In genomic region chr7:141265411-141265738, GRCm38 (mm10) we compare ENCODE assay signal across 8 mouse cellular contexts. TPM values are rescaled to one million over a fixed set of nuclear protein-coding genes. Genes with fewer than 3 reads are reported as not detected.
A peak's percentile ranks its signal among the peaks of the same experiment; 100 is the strongest.
DNase-seq lines count a peak whose midpoint lies in the region; ATAC-seq lines count a peak whose summit lies in the region.

No protein-coding gene starts in this region.

- no peak for ATAC-seq in heart, embryonic 11.5 days (replicated peaks; ENCODE audit: insufficient number of reproducible peaks, low FRiP score, low TSS enrichment)
- 0 out of 2 replicates have a peak, but pooled peaks have one; percentile 11 for ATAC-seq in liver, embryonic 11.5 days (replicated peaks; ENCODE audit: low FRiP score)

- H3K4me2 ChIP-seq in heart, embryonic 11.5 days = peak overlapping the region; percentile 94
- peak overlapping the region; percentile 73 for H3K4me2 ChIP-seq in liver, embryonic 11.5 days

- peaks cover 30% of the 10 kb centered on the region for H3K36me3 ChIP-seq in heart, embryonic 11.5 days (ENCODE audit: control insufficient read depth, insufficient read depth, low read length)
- H3K36me3 ChIP-seq in liver, embryonic 11.5 days (ENCODE audit: control insufficient read depth, insufficient read depth, low read length) = peaks cover 34% of the 10 kb centered on the region

- peaks cover 11% of the 10 kb centered on the region; the same call in 1 of the 2 replicates for H3K4me1 ChIP-seq in heart, embryonic 11.5 days (ENCODE audit: control insufficient read depth, insufficient read depth, low read length)
- H3K4me1 ChIP-seq in liver, embryonic 11.5 days (replicated peaks; ENCODE audit: control insufficient read depth, insufficient read depth, low read length) = peaks cover 16% of the 10 kb centered on the region

- peak overlapping the region; percentile 54; the same call in 1 of the 2 replicates for H3K4me3 ChIP-seq in heart, embryonic 11.5 days (ENCODE audit: low read depth, low read length)
- peak overlapping the region; percentile 64 for H3K4me3 ChIP-seq in liver, embryonic 11.5 days (ENCODE audit: low read depth, low read length)

- H3K9me3 ChIP-seq in heart, embryonic 11.5 days (replicated peaks; ENCODE audit: control insufficient read depth, low read length) = no peaks in the 10 kb centered on the region
- H3K9me3 ChIP-seq in liver, embryonic 11.5 days (ENCODE audit: control insufficient read depth, low read length) = no peaks in the 10 kb centered on the region

- DNase-seq in heart, adult 9 months (ENCODE audit: low spot score in 2 of 2) = no peak
- DNase-seq in thymus, postnatal 0 days (ENCODE audit: low spot score) = peak; percentile 25
- no peak for DNase-seq in thymus, postnatal 4 days
- DNase-seq in liver, embryonic 11.5 days (ENCODE audit: low spot score) = no peak
- no peak for DNase-seq in cerebellum, adult 9-11 months
- no peak for DNase-seq in left cerebral cortex, postnatal 14 days (ENCODE audit: low spot score in 2 of 2)
- DNase-seq in adrenal gland, adult 2 months = no peak

- no peaks in the 10 kb centered on the region for H3K27me3 ChIP-seq in heart, embryonic 11.5 days (ENCODE audit: control insufficient read depth, insufficient read depth, low read length)
- no peaks in the 10 kb centered on the region for H3K27me3 ChIP-seq in liver, embryonic 11.5 days (replicated peaks; ENCODE audit: control insufficient read depth, insufficient read depth, low read length)

- intact Hi-C loops in left cerebral cortex, postnatal 14 days (cut with DNase I) = loop anchor here (5.0 kb wide), 1 partner anchor 97 kb away; no protein-coding TSS in a partner anchor

- peak overlapping the region; percentile 65; the same call in 1 of the 2 replicates for H3K9ac ChIP-seq in heart, embryonic 11.5 days (ENCODE audit: low read depth, low read length)
- no peak overlapping the region for H3K9ac ChIP-seq in liver, embryonic 11.5 days (ENCODE audit: low read depth, low read length)

- no peak overlapping the region for H3K27ac ChIP-seq in heart, embryonic 11.5 days (ENCODE audit: low read depth, low read length)
- H3K27ac ChIP-seq in liver, embryonic 11.5 days (ENCODE audit: low read depth, low read length) = no peak overlapping the region

- WGBS in heart, embryonic 11.5 days (ENCODE audit: insufficient replicate concordance) = 37% methylated on average over 11 of the region's 11 CpGs
- 40% methylated on average over 11 of the region's 11 CpGs for WGBS in liver, embryonic 11.5 days

RNA-seq across cellular contexts. Expression of gene Irf7, which starts 0.9 kb away (rescaled TPM):
- polyA plus RNA-seq in heart, embryonic 11.5 days (2014; fragmentation: Nextera tagmentation; extraction: Ambion mirVana) = 0.99 and 1.2 TPM in 2 replicates
- polyA plus RNA-seq in thymus, postnatal 0 days (2015; fragmentation: Nextera tagmentation; extraction: Ambion mirVana) = 46.6 and 46.7 TPM in 2 replicates
- 4.0 and 4.1 TPM in 2 replicates for polyA plus RNA-seq in liver, embryonic 11.5 days (2014; fragmentation: Nextera tagmentation; extraction: Ambion mirVana)
- 1 to 10 TPM in 1 of 2 experiments, not detected in 1; 1.4 TPM for total RNA-seq in left cerebral cortex, postnatal 14 days (2021)
- 10 to 100 TPM in 1 of 2 experiments, 1 to 10 TPM in 1; 7.4 to 12.2 TPM for total RNA-seq in adrenal gland, adult 2 months (2021)
- 155 and 171 TPM in 2 replicates for polyA plus RNA-seq in adrenal gland, adult 2 months (2012; rRNA removed)

RNA-seq across cellular contexts. Expression of gene Cdhr5, which starts 11.2 kb away (rescaled TPM):
- not detected in 2 replicates for polyA plus RNA-seq in heart, embryonic 11.5 days (2014; fragmentation: Nextera tagmentation; extraction: Ambion mirVana)
- 0.42 and 0.73 TPM in 2 replicates for polyA plus RNA-seq in thymus, postnatal 0 days (2015; fragmentation: Nextera tagmentation; extraction: Ambion mirVana)
- polyA plus RNA-seq in liver, embryonic 11.5 days (2014; fragmentation: Nextera tagmentation; extraction: Ambion mirVana) = 0.44 and 0.53 TPM in 2 replicates
- not detected for total RNA-seq in left cerebral cortex, postnatal 14 days (2021)
- total RNA-seq in adrenal gland, adult 2 months (2021) = 10 to 100 TPM in 1 of 2 experiments, 1 to 10 TPM in 1; 1.9 to 17.1 TPM
- polyA plus RNA-seq in adrenal gland, adult 2 months (2012; rRNA removed) = 9.0 and 18.5 TPM in 2 replicates

RNA-seq across cellular contexts. Expression of gene Sct, which starts 13.6 kb away (rescaled TPM):
- polyA plus RNA-seq in heart, embryonic 11.5 days (2014; fragmentation: Nextera tagmentation; extraction: Ambion mirVana) = 2.2 and 3.0 TPM in 2 replicates
- 3.9 and 5.0 TPM in 2 replicates for polyA plus RNA-seq in thymus, postnatal 0 days (2015; fragmentation: Nextera tagmentation; extraction: Ambion mirVana)
- 1.2 and 1.6 TPM in 2 replicates for polyA plus RNA-seq in liver, embryonic 11.5 days (2014; fragmentation: Nextera tagmentation; extraction: Ambion mirVana)
- not detected for total RNA-seq in left cerebral cortex, postnatal 14 days (2021)
- total RNA-seq in adrenal gland, adult 2 months (2021) = not detected
- polyA plus RNA-seq in adrenal gland, adult 2 months (2012; rRNA removed) = 0.93 and 1.2 TPM in 2 replicates

RNA-seq across cellular contexts. Expression of gene Drd4, which starts 26.4 kb away (rescaled TPM):
- polyA plus RNA-seq in heart, embryonic 11.5 days (2014; fragmentation: Nextera tagmentation; extraction: Ambion mirVana) = 0.10 and 0.17 TPM in 2 replicates
- 0.33 and 0.40 TPM in 2 replicates for polyA plus RNA-seq in thymus, postnatal 0 days (2015; fragmentation: Nextera tagmentation; extraction: Ambion mirVana)
- 0.16 and 0.17 TPM in 2 replicates for polyA plus RNA-seq in liver, embryonic 11.5 days (2014; fragmentation: Nextera tagmentation; extraction: Ambion mirVana)
- under 1 TPM; 0.15 to 0.27 TPM for total RNA-seq in left cerebral cortex, postnatal 14 days (2021)
- total RNA-seq in adrenal gland, adult 2 months (2021) = under 1 TPM in 1 of 2 experiments, not detected in 1; 0.31 TPM
- 0.62 and 12.1 TPM in 2 replicates for polyA plus RNA-seq in adrenal gland, adult 2 months (2012; rRNA removed)

RNA-seq across cellular contexts. Expression of gene Phrf1, which starts 36.8 kb away (rescaled TPM):
- 50.2 and 51.1 TPM in 2 replicates for polyA plus RNA-seq in heart, embryonic 11.5 days (2014; fragmentation: Nextera tagmentation; extraction: Ambion mirVana)
- 63.0 and 67.4 TPM in 2 replicates for polyA plus RNA-seq in thymus, postnatal 0 days (2015; fragmentation: Nextera tagmentation; extraction: Ambion mirVana)
- 70.9 and 81.0 TPM in 2 replicates for polyA plus RNA-seq in liver, embryonic 11.5 days (2014; fragmentation: Nextera tagmentation; extraction: Ambion mirVana)
- total RNA-seq in left cerebral cortex, postnatal 14 days (2021) = 10 to 100 TPM; 65.9 to 66.6 TPM
- 10 to 100 TPM; 61.0 to 64.5 TPM for total RNA-seq in adrenal gland, adult 2 months (2021)
- polyA plus RNA-seq in adrenal gland, adult 2 months (2012; rRNA removed) = 23.5 and 33.7 TPM in 2 replicates
